Mouse (Mus musculus): ENCODE results near the gene Dtd1.

Gene Dtd1

DNA sequence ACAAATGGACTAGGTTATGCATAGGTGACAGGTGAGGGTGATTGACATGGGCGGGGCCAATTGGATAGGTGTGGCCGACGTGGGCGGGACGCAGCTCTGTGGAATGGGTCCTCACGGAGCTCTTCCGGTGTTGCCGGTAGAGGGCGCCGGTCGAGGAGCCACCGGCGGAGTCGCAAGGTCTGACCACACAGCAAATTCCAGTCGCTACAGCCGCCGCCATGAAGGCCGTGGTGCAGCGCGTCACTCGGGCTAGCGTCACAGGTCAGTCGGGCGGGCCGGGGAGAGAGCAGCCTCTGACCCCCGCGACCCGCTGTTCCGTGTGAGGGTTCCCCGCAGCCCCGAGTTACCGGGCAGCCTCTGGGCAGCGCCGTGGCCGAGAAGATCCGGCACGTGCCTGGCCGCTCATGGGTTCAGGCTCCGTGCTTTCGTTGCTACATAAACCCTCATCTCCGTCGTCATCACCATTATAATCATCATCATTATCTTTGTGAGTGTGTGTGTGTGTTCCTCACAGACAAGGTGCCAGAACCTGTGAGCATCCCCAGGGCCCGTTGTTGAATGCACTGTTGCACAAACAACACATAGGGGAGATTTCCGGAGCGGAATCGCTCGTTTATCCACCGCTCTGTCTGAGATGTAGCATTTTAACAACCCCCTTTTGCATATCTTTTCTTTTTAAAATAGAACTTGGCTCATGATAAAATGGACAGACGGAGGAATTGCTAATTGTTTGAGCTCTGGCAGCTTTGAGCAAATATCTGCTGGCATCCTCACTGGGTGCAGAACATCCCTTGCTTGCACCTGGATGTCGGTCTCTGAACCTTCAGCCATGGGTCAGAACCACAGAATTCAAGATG is at the start of gene Dtd1:
Dtd1 (plus strand) TSS at position 67 of the 857 bp plus-strand sequence.
- DNase-seq: peak; percentile 95

DNA sequence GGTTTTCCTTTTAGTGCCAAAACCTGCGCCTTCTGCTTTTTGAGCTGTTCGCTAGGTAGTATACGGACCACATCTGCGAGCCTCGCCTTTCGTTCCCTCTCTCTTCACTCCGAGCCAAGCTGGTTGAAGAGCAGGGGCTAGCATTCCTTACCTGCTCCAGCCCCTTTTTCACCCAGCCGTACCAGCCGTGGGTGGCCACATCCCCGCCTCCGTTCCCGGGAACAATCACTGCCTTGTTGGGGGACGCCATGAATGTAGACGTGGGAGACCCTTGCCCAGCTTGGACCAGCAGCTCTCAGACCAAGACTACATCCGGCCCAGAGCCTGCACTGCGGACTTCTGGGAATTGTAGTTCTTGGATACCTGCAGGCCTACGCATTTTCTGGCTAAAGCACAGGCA is 49.2 kb upstream of the Dtd1 start, which contains the start of gene Rbbp9:
Rbbp9 (minus strand) TSS at position 341 of the 400 bp plus-strand sequence.
- peak; percentile 67 for DNase-seq

DNA sequence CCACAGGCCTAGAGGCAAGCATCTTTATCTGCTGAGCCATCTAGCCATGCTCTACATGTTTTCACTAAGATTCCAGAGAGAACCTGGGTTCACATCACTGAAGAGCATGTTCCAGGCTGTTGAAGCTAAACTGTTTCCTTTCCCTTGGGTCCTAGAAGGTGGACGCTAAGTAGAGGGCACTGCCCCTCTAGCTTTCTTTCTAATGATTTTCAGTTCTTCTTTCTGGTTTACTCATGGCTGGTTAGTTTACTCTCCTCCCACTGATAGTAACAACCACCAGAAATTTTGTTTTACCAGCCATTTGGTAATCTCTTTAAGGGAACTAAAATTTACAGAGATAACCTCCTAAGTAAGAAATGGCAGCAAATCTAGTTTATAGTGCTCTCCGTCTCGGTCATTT is 45.8 kb upstream of the Dtd1 start:
- no peak for DNase-seq

DNA sequence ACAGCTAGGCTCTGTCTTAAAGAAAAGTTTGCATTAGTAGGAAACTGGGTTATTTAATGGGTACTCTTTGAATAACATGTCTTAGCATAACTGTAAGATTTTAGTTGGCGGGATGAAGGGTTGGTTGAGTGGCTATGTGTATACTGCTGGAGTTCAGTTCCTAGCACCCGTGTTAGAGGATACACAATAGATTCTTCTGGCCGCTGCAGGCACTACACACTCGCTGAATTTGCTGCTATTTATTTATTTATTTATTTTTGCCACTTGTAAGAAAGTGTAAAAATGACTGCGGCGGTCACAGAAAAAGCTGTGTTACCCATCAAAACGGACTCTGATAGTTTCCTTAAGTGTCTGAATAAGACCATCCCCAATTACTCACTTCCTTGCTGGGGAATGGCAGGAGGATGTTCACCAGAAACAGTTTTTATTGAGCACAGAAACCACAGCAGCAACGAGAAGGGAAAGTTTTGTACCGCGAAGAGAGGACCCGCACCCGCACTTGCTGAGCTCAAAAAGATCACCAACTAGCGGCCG is 44.3 kb upstream of the Dtd1 start:
- DNase-seq: no peak

DNA sequence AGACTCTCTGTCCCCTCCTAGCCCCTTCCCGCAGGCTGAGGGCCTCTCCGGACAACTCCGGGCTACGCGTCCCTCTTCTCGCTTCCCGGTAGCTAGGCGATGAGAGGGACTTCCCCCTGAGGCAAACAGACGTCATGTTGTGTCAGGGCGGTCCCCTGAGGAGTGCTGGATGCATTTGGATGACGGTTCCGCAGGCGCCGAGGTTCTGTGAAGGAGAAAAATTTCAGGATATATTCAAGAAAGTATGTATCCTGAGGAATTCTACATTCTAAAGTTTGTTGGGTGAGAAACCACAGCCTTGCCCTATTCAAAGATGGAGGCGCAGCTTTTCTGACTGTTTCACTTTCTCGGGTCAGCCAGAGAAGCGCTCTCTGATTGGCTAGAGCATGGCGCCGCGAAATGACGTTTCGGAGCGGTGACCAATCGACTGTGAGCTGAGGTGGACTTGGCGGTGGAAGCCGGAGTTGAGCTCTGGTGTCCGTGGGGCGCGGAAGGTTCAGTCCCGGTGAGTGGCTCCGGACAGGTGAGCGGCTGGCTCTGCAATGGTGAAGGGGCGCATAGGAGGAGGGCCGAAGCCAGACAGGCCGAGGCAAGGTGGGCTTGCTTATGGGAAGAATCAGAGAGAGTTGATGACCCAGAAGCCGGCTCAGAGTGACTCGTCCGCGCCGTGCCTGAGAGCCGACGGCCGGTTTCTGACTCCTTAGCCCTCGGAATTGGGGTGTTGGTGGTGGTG is 43.7 kb upstream of the Dtd1 start, which contains the start of gene Sec23b:
Sec23b (plus strand) TSS at position 410 of the 733 bp plus-strand sequence.
- peak; percentile 96 for DNase-seq

DNA sequence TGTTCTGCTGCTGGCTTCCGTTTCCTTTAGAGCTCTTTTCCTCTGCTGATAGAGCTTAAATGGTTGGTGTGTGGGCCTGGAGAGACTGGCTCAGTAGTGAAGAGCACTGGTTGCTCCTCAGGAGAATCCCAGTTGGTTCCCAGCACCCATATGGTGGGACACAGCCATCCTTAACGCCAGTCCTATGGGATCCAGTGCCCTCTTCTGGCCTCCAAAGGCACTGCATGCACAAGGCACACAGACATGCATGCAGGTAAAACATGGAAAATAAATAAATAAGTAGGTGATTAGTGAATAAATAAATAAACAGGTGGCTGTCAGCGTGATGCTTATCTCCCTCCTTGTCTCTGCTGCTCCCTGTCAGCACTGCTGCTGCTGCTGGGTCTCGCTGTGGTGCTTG is 11.0 kb upstream of the Dtd1 start:
- DNase-seq: no peak

DNA sequence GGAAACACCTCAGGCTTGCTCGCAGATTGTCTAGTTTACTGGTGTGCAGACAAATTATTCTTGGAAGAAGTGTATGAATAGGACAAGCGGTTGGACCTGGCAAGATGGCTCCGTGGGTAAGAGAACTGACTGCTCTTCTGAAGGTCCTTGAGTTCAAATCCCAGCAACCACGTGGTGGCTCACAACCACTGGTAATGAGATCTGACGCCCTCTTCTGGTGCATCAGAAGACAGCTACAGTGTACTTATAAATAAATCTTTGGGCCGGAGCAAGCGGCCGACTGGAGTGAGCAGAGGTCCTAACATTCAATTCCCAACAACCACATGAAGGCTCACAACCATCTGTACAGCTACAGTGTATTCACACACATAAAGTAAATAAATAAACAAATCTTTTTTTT is 6.7 kb upstream of the Dtd1 start:
- peak; percentile 28 for DNase-seq

DNA sequence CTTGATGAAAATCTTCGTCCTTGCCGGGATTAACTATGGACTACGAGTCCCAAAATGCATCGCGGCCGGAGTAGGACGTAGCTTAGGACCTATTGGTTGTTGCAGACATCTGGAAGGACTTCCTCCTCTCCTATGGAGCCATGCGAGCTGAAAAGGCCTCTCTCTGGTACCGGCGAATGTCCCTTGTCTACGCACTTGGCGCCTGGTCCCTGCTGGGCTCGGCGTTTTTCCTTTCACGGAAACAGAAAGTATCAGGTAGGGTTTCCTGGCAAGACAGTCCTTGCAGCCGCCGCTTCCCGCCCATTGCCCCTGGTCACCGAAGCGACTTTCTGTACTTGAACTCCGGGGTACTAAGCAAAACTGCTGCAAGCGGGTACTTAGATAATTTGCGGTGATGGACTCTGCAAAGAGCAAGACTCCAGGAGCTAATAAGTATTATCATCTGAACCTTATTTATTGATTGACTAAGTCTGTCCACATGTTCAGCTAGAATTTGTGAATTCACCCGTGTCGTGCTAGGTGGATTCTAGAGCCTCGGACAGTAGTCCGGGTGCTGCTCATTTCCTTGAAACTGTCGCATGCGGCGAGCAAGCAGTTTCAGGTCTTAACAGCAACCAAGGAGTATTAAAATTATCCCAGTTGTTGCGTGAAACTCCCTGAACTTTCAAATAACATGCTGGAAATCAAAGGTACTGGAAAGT is 5.6 kb upstream of the Dtd1 start, which contains the start of gene Smim26:
Smim26 (plus strand) TSS at position 104 of the 701 bp plus-strand sequence.
- peak; percentile 80 for DNase-seq

DNA sequence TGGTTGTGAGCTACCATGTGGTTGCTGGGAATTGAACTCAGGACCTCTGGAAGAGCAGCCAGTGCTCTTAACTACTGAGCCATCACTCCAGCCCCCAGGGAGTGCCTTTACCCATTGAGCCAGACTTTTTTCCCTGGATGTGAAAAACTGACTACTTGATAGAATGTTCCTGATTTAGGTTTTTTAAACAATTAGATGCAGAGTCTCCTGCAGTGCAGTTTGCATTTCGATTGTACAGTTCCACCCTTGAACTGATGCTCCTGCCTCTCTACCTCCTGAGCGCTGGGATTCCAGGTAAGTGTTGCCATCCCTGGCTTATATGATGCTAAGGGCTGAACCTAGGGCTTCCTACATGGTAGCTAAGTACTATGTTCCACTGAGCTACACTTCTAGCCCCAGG is 1.7 kb upstream of the Dtd1 start:
- no peak for DNase-seq

DNA sequence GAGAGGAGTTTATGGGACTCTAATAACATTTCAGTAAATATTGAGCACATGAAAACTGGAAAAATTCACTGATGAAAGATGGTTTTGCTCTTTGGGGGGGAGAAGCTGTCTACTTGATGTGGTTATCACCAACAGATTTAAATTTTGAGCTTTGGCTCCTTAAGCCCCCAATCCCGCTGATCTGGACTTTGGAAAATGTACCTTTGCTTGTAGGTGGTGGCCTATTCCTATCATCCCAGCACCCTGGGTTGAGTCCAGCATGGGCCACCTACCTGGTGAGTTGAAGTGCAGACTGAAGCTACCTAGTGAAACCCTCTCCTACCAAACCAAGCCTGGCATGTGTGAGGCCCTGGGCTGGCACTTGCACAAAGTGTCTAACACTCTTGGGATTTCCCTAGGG is 1.9 kb downstream of the Dtd1 start:
- DNase-seq: no peak

DNA sequence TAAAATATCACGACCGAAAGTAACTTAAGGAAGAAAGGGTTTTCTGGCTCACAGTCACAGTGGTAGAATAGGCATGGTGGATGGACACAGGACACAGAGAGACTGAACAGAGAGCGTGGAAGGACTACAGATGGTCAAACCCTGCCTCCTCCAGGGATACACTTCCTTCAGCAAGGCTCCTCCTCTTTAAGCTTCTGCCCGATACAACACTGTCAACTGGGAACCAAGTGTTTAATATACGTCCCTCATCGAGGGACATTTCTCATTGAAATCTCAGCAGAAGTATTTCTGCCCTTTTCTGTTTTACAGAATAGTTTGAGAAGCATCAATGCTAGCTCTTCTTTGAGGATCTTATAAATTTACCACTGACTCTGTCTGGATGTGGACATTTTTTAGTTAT is 14.3 kb downstream of the Dtd1 start:
- no peak for DNase-seq

DNA sequence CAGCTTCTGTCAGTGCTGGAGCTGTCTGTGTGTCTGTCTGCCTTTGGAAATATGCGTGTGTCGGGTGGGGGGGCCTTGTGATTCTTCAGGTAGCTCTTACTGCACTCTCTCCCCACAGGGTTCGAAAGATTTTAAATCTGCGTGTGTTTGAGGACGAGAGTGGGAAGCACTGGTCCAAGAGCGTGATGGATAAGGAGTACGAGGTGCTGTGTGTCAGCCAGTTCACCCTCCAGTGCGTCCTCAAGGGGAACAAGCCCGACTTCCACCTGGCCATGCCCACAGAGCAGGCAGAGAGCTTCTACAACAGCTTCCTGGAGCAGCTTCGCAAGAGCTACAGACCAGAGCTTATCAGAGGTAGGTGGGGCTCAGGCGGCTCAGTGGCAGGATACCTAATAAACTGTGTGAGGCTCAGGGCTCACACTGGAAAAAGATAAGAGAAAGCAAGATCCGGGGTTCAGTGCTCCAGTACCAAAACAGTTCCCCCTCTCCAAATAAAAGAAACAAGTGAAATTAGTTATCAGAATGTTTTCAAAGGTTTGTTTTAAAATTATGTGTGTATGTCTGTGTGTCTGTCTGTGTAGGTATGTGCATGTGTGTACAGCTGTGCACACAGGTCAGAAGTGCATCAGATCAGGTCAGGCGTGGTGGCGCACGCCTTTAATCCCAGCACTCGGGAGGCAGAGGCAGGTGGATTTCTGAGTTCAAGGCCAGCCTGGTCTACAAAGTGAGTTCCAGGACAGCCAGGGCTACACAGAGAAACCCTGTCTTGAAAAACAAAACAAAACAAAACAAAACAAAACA is 17.6 kb downstream of the Dtd1 start:
- DNase-seq: no peak

DNA sequence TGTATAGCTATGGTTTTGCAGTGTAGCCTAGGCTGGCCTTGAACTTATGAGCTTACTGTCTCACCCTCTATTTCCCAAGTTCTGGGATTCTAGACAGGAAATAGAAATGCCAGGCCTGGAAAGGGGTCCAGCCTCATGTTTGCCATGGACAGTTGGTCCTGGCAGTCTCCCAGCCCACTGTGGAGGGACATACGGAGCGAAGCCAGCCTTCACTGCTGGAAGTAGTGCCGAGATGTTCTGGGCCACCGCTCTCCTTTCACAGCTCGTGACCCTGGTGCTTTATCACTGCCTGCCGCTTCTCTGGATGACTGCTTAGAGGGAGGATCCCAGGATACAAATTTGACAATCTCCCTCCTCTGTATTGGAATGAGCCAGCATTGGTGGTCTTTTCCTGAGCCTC is 21.8 kb downstream of the Dtd1 start:
- peak; percentile 62 for DNase-seq

DNA sequence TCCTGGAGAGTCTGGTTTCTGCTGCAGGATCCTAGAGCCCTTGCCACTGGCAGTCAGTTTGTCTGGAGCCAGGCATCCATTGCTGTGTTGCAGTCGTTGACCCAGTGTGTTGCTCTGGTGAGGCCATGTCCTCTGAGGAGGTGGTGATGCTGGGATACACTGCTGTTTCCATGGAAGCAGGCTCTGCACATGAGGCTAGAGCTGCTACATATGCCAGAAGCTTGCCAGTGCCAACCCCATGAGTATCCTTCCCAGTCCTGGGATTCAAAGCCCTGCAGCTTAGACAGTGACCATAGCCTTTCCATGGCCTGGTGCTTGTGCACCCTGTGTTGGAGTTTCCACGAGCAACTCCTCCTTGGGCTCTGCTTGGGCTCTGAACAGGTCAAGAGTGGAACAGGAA is 33.9 kb downstream of the Dtd1 start:
- DNase-seq: no peak

DNA sequence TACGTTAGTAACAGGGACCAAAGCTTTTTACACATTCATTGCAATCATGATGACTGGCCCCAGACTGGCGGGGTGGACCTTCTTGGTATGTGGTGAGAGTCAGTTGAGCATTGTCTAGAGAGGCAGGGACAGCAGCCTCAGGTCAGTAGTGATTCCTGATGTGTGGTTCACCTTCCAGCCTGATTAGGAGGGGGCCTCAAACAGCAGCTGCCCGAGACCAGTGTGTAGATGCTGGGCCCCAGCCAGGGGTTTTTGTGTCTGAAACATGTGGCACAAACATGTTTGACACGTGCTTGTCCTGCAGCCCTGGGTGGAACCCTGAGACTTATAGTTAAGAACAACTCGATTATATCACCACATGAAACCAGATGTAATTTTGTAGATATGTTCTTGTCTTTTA is 34.5 kb downstream of the Dtd1 start:
- no peak for DNase-seq

DNA sequence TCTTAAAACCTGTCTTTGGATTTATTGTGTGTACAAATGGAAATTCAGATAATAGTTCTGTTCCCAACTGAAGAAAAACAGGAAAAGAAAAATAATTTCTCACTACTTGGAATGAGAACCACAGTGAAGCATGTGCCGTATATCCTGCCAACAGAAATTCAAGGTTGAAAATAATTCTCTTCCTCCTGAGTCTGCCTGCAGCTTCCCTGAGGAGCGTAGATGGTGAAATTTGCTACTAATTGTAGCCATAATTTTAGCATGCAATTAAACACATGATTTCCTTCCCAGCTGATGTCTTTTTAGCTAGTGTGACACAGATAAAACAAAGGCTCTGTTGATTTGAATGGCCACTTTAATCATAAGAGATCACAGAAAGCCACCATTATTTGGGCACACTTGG is 35.0 kb downstream of the Dtd1 start:
- no peak for DNase-seq

DNA sequence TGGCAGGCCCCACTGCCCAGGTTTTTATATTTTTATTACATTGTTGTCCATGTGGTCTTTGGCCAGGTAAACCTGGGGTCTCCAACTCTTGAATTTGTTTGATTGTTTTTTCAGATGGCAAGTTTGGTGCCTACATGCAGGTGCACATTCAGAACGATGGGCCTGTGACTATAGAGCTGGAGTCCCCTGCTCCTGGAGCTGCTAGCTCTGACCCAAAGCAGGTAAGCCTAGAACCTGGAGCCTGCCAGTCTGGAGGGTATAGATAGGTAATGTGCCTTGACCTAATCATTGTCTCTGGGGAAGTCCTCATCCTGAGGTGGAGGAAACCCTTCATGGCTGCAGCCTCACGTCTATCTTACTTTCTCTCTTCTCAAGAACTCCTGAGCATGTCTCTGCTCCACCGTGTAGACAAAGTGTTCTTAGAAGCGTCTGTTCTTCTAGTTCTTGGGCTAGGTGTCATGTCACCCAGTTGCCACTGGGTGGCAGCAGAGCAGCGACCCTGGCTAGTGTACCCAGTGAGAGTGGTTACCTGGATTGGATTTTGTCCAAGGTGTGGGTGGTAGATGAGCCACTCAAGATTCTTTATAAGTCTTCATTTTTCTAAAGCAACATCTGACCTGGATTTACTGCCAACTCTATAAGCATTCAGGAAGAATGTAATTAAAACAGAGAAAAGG is 36.1 kb downstream of the Dtd1 start:
- DNase-seq: peak; percentile 55

DNA sequence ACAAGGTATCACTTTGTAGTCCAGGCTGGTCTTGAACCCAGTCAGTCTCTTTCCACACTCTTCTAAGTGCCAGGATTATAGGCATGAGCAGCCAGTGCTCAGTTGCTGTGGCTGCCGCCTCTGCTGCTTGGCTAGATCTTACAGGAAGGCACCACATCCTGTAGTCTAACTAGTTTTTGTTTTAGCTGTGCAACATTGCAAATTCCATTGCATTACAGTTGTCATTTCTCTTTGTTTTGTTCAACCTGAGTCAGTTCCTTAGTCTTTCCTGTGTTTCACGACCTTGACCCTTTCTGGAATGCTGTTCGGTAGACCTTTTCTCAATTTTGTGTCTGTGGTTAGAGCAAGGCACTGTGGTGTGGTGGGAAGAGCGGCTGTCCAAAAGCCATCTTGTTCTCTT is 37.5 kb downstream of the Dtd1 start:
- no peak for DNase-seq

DNA sequence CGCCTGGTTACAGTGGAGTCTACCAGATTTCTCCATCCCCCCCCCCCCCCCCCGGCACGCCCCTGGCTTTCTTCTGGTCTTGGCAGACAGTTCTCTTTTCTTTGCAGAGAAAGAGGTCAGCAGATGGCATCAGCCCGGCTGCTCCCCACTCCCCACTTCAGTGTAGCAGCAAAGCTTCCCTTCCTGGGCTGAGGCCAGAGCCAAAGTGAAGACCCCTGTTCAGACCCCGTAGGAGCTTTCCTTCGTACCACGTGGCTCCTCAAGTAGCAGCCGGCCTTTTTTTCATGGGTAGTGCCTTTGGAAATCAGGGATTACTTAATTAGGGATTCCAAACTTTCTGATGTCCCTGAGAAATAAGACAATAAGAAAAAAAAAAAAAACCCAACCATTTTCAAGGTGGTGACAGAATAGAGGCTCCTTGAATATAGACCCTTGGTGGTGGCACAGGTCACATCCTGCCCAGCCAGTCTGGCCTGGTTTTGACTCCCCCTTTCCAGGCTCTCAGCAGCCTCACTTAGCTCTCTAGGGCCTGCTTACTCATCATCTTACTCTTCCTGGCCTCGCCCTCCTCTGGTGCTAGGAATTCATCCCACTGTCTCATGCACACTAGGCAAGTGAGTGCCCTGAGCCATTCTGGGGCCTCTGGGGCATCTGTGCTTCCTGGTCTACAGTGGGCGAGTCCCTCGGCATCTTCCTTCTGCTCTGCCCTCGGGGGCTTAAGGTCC is 38.1 kb downstream of the Dtd1 start:
- DNase-seq: no peak

DNA sequence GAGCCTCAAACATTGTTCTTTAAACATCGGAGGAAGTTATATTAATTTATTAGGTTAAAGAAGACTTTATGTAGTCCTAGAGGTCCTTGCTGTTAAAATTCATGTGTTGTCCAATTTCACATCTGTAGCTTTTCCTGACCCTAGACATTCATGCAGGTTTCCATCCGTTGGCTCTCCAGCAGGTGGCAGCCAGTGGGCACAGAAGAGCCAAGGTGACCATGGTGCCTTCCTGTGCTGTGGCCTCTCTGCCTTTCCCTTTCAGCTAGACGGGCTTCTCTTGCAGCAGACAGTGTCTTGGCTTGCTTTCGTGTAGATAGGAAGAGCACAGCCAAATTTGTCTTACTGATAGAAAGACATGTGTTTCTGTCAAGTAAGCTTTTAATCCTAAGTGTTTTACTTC is 39.0 kb downstream of the Dtd1 start:
- no peak for DNase-seq

DNA sequence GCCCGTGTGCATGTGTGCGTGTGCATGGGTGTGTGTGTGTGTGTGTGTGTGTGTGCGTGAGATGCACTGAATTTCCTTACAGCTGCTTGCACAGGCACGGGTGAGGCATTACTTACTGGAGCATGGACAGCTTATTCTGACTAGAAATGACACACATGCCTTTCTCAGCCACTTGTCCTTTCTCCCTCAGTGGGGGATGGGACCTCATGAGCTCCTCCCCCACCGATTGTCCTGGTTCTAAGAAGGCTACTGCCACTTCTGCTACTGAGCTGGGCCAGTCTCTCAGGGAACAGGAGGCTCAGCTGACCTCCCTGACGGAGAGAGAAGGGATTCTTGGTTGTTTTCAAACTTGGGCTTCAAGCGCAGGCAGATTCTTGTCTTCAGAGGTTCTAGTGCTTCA is 40.4 kb downstream of the Dtd1 start:
- no peak for DNase-seq

Data from cerebellum, adult 11-12 months (tissue).